Mouse (Mus musculus) left cerebral cortex, adult 11 months (tissue): ENCODE results near the gene Btbd2.

Experiments
- DNase-seq: peaks from one replicate; pipeline ENCODE4 v3.0.0; 2022; ENCODE audit warnings: low spot score

The Btbd2 gene

DNA sequence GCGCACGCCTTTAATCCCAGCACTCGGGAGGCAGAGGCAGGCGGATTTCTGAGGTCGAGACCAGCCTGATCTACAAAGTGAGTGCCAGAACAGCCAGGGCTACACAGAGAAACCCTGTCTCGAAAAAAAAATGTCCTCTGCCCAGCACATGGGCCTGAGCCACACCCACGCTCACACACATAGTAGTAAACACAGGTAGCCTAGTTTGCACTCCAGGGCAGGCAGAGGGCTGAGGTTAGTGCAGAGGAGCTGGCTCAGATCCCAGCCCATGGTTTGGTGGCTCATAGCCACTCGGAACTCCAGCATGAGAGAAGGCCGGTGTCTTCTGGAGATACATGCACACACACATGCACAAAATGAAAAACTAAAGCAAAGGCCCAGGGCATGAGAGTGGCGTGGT, 9.9 kb downstream of the Btbd2 start:
- no peak for DNase-seq

GRCm38 (mm10) chr10:80635345-80635744, 21.5 kb downstream of the Btbd2 start:
- no peak for DNase-seq

- DNase-seq = no peak
Observed at GRCm38 (mm10) chr10:80628925-80629324, 27.9 kb downstream of the Btbd2 start.

GRCm38 (mm10) chr10:80627685-80628084, 29.2 kb downstream of the Btbd2 start:
- DNase-seq = no peak

DNA sequence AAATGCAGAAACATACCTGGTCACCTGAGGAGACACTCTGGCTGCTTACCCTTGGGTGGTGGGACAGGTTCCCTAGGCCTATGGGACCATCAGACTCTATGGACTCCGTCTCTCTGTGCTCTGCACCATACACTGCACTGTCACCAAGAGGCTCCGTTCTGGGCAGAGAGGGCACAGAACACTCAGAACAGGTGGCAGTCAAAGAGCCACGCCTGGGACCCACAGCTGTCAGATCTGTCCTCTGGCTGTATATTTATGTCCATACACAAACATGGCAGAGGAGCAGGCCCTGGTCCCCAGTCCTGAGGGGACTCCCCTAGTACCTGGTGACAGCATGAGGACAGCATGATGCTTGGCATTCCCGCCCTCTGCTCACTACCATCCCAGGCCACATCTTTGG, 31.1 kb downstream of the Btbd2 start:
- no peak for DNase-seq

GRCm38 (mm10) chr10:80623457-80624191, 33.2 kb downstream of the Btbd2 start:
- no peak for DNase-seq

- no peak for DNase-seq
Observed at GRCm38 (mm10) chr10:80622661-80623456, 34.0 kb downstream of the Btbd2 start, which contains the start of gene Csnk1g2. Gene Csnk1g2 (plus strand): TSS chr10:80622838.

- DNase-seq = peak; percentile 99
Observed at GRCm38 (mm10) chr10:80621940-80622660, 34.8 kb downstream of the Btbd2 start.

- no peak for DNase-seq
Observed at GRCm38 (mm10) chr10:80621690-80621939, 35.3 kb downstream of the Btbd2 start.

- DNase-seq = no peak
Observed at GRCm38 (mm10) chr10:80620796-80621689, 35.8 kb downstream of the Btbd2 start.

- DNase-seq = no peak
Observed at GRCm38 (mm10) chr10:80620365-80620764, 36.5 kb downstream of the Btbd2 start.

GRCm38 (mm10) chr10:80619465-80620244, 37.2 kb downstream of the Btbd2 start:
- no peak for DNase-seq

DNA sequence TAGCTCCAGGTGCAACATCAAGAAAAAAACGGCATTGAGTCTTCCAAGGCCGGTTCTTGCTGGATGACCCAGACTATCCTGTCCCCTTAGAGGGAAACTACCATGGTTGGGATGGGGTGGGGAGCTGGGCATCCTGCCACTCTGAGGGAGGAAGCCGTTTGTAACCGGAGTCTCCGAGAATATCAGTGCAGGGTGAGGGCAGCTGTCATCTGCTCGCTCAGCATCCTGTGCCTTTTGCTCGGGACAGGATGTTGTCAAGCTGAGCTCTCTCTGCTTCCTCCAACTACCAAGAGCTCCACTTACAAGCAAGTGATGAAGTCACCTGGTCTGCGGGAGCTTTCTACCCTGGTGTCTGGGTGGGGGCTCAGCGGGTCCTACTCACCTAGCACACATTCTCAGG, 38.7 kb downstream of the Btbd2 start:
- no peak for DNase-seq

DNA sequence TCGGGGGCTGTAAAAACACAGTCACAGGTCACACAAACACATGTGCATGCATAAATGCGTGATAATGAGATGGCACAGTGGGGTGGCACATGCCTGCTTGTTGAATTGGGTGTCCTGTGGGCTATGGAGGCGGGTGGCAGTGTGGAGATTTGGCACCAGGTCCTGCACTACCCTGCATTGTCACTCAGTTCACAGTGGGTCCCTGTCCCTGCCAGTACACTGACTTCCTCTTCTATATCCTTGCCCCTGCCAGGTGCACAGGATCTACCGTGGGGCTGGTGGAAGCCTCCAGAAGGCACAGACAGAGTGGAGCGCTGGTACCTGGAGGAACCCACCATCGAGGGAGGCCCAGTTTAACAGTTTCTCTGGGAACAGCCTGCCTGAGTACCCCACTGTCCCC, 42.5 kb downstream of the Btbd2 start:
- no peak for DNase-seq

GRCm38 (mm10) chr10:80613821-80614220, 43.0 kb downstream of the Btbd2 start:
- DNase-seq = no peak

DNA sequence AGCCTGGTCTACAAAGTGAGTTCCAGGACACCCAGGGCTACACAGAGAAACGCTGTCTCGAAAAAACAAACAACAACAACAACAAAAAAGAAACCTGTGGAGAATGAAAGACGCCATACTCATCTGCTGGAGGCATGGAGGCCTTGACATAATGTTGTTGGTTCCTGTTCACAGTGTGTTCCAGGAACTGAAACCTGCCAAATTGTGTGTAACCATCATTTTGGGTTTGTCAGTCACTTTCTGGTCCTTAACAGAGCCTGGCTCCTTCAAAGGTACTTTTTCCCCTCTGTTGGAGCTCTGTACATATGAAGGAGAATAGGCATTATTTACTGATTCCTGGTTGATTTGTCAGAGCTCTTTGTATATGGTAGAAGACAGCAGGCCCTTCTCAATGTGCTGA, 45.0 kb downstream of the Btbd2 start:
- DNase-seq = no peak

DNA sequence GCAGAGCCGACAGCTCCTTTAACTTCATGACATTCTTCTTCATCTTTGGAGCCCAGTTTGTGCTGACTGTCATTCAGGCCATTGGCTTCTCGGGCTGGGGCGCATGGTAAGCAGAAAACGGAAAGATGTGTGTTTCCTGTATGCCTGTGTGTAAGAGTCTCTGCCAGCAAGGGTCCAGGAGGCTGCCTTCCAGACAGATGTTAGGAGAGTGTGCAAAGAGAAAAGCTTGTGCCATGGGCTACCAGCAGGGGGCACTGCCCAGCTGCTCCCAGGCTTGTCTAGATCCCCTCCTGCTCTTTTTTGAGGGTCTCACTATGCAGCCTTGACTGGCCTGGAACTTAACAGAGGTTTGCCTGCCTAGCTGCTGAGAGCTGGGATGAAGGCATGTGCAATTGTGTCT, 45.8 kb downstream of the Btbd2 start:
- no peak for DNase-seq

GRCm38 (mm10) chr10:80610116-80610785, 46.6 kb downstream of the Btbd2 start:
- DNase-seq = no peak

- DNase-seq = no peak
Observed at GRCm38 (mm10) chr10:80609269-80609924, 47.5 kb downstream of the Btbd2 start.

- no peak for DNase-seq
Observed at GRCm38 (mm10) chr10:80608435-80608834, 48.4 kb downstream of the Btbd2 start.
